Mouse (Mus musculus): ENCODE data around the gene Lin28b. TPM values are rescaled to one million over a fixed set of nuclear protein-coding genes. Genes with fewer than 3 reads are reported as not detected.
"Not testable (repeated sequence)": the region's sequence is repeated elsewhere in the genome, so short reads cannot be mapped to it uniquely, and the experiment has no call there.

Lin28b gene
- polyA plus RNA-seq, 1 experiment from 2014 or later, result 1.4 TPM

DNA sequence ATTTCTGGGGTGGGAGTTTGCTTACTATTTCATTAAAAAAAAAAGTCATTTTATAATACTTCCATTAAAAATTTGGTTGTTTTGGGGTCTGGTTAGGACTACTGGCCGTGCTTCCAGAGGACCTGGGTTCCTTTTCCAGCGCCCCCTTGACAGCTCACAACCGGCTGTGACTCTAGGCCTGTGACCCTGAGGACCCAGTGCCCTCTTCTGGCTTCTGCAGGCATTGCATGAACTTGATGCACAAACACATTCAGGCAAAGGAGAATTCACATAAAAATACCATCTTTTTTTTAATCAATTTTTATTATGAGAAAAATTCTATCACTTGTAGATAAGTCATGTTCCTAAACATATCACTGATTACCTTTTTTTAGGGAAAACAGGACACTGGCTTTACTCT is 138.1 kb downstream of the Lin28b start:
- ATAC-seq (replicated peaks; ENCODE audit: low FRiP score, low TSS enrichment, low read depth); H3K9ac ChIP-seq (ENCODE audit: low read length); H3K4me3 ChIP-seq (ENCODE audit: low read depth, low read length); H3K9me3 ChIP-seq (ENCODE audit: control insufficient read depth, low read length); H3K27ac ChIP-seq (ENCODE audit: low read depth); H3K36me3 ChIP-seq (ENCODE audit: control insufficient read depth, insufficient read depth, low read length); H3K4me2 ChIP-seq (ENCODE audit: low read length); H3K27me3 ChIP-seq (replicated peaks; ENCODE audit: control insufficient read depth, insufficient read depth, low read length); DNase-seq (ENCODE audit: low spot score); H3K4me1 ChIP-seq (replicated peaks; ENCODE audit: control insufficient read depth, insufficient read depth, low read length): not testable (repeated sequence)
- 78% methylated on average over 3 of the region's 3 CpGs for WGBS

DNA sequence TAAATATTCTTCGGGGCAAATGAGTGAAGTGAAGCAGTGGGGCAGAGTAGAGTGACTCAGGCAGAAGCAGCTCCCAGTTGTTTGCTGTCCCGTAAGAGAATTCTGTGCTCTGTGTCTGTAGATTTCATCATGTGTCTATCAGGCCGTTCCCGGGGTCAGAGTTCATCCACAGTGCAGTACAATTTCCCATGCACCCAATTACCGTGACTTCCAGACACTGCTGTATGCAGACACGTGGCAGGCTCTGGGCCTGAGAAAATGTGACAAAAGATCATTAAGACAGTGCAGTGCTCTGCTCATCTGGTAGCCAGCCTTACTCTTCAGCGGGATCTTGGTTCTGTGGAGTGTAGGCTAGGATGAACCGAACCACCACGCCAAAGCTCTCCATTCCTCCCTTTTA is 141.0 kb downstream of the Lin28b start:
- H3K4me3 ChIP-seq (ENCODE audit: low read depth, low read length), result no peak overlapping the region
- ATAC-seq (replicated peaks; ENCODE audit: low FRiP score, low TSS enrichment, low read depth), result no peak
- no peak overlapping the region for H3K9ac ChIP-seq (ENCODE audit: low read length)
- no peaks in the 10 kb centered on the region for H3K36me3 ChIP-seq (ENCODE audit: control insufficient read depth, insufficient read depth, low read length)
- H3K27ac ChIP-seq (ENCODE audit: low read depth), result no peak overlapping the region
- no peak for DNase-seq (ENCODE audit: low spot score)
- no peaks in the 10 kb centered on the region for H3K9me3 ChIP-seq (ENCODE audit: control insufficient read depth, low read length)
- H3K4me1 ChIP-seq (replicated peaks; ENCODE audit: control insufficient read depth, insufficient read depth, low read length), result no peaks in the 10 kb centered on the region
- 79% methylated on average over 9 of the region's 9 CpGs for WGBS
- H3K4me2 ChIP-seq (ENCODE audit: low read length), result no peak overlapping the region
- H3K27me3 ChIP-seq (replicated peaks; ENCODE audit: control insufficient read depth, insufficient read depth, low read length), result no peaks in the 10 kb centered on the region

DNA sequence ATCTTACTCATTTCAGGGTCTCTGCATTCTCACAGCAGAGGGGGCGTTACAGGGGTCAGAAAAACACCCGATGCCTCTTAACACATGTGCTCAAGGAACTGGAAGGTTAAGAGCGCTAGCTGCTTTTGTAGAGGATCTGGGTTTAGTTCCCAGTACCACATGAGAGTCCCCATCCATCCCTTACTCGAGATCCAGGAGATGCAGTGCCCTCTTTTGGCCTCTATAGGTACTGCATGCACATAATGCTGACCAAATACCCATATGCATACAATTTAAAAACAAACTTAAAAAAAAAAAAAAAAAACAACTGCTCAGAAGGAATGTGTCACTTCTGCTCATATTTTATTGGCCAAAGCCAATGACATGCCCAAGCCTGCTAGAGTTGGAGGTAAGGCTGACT is 141.8 kb downstream of the Lin28b start:
- 88% methylated on average over 4 of the region's 4 CpGs for WGBS
- Histone ChIP-seq H3K9ac (ENCODE audit: low read length) (no peak overlapping the region), H3K9me3 (ENCODE audit: control insufficient read depth, low read length) (no peaks in the 10 kb centered on the region), H3K4me1 (replicated peaks; ENCODE audit: control insufficient read depth, insufficient read depth, low read length) (no peaks in the 10 kb centered on the region), H3K27ac (ENCODE audit: low read depth) (no peak overlapping the region), H3K4me2 (ENCODE audit: low read length) (no peak overlapping the region), H3K27me3 (replicated peaks; ENCODE audit: control insufficient read depth, insufficient read depth, low read length) (no peaks in the 10 kb centered on the region), H3K4me3 (ENCODE audit: low read depth, low read length) (no peak overlapping the region), H3K36me3 (ENCODE audit: control insufficient read depth, insufficient read depth, low read length) (no peaks in the 10 kb centered on the region)
- no peak for DNase-seq (ENCODE audit: low spot score)
- no peak for ATAC-seq (replicated peaks; ENCODE audit: low FRiP score, low TSS enrichment, low read depth)

DNA sequence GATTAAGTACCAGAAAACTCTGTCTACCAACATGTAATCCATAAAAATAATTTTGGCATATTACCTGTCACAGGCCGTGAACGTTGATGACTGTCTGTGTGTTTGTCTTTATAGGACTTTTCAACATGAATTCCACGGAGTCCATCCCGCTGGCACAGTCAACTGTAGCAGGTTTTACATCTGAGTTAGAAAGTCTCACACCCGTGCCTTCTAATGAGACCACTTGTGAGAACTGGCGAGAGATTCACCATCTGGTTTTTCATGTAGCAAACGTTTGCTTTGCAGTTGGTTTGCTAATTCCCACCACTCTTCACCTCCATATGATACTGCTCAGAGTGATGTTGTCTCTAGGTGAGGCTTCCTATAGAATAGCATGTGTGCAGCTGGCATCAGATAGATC is 147.1 kb downstream of the Lin28b start:
- Histone ChIP-seq H3K9ac (ENCODE audit: low read length) (no peak overlapping the region), H3K27me3 (replicated peaks; ENCODE audit: control insufficient read depth, insufficient read depth, low read length) (peaks cover 26% of the 10 kb centered on the region), H3K36me3 (ENCODE audit: control insufficient read depth, insufficient read depth, low read length) (no peaks in the 10 kb centered on the region), H3K4me3 (ENCODE audit: low read depth, low read length) (no peak overlapping the region), H3K9me3 (ENCODE audit: control insufficient read depth, low read length) (no peaks in the 10 kb centered on the region), H3K27ac (ENCODE audit: low read depth) (no peak overlapping the region), H3K4me2 (ENCODE audit: low read length) (no peak overlapping the region), H3K4me1 (replicated peaks; ENCODE audit: control insufficient read depth, insufficient read depth, low read length) (no peaks in the 10 kb centered on the region)
- ATAC-seq (replicated peaks; ENCODE audit: low FRiP score, low TSS enrichment, low read depth) (no peak), DNase-seq (ENCODE audit: low spot score) (no peak)
- WGBS, result 79% methylated on average over 7 of the region's 7 CpGs

DNA sequence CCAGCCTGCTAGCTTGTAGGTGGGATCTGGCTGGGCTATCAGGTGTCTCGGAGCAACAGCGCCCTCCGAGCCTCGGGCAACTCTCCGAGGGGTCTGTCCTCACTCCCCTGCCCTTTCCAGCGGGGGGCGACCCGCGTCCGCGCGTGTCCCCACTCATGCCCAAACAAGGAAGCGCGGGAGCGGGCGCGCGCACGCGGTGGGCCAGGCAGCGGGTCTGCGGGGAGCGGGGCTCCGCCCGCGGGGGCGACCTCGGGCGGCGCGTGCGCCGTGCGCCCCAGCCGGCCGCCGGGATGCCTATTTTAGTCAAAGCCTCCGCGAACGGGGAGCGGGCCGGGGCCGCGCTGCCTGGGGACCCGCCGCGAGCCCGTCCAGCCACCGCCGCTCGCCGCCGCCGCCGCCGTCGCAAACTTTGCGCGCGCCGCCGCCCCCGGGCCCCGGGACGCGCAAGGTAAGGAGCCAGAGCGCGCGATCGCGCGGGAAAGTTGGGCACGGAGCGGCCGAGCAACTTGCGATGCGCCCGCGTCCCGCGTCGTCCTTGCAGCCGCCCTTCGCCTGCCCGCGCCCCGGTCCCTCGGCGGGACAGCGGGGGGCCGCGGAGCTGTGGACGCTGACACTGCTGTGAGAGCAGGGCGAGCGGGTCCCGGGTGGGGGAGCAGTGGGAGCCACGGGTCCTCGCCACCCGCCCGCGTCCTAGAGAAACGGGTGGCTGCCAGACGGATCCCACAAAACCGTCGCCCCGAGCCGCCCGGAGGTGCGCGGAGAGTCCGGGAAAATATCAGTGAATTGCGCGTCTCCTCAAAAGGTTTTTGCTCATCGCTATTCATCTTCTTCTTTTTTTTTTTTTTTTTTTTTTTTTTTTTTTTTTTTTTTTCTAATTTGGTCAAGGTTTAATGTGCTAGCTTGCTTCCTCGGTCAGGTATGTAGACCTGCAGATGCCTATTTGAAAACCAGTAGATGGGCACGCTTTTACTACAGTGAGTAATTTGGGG is 150.5 kb downstream of the Lin28b start, which contains the start of gene Bves:
TSS of gene Bves (plus strand) at position 339 of the 989 bp plus-strand sequence.
- Histone ChIP-seq H3K4me1 (replicated peaks; ENCODE audit: control insufficient read depth, insufficient read depth, low read length) (no peaks in the 10 kb centered on the region), H3K27ac (ENCODE audit: low read depth) (no peak within 1 kb of the TSS), H3K4me2 (ENCODE audit: low read length) (peak within 1 kb of the TSS; percentile 87), H3K27me3 (replicated peaks; ENCODE audit: control insufficient read depth, insufficient read depth, low read length) (peaks cover 30% of the 10 kb centered on the region), H3K9ac (ENCODE audit: low read length) (peak within 1 kb of the TSS; percentile 53), H3K36me3 (ENCODE audit: control insufficient read depth, insufficient read depth, low read length) (no peaks in the 10 kb centered on the region), H3K9me3 (ENCODE audit: control insufficient read depth, low read length) (no peaks in the 10 kb centered on the region), H3K4me3 (ENCODE audit: low read depth, low read length) (peak within 1 kb of the TSS; percentile 54)
- ATAC-seq (replicated peaks; ENCODE audit: low FRiP score, low TSS enrichment, low read depth) (peak; percentile 84), DNase-seq (ENCODE audit: low spot score) (peak; percentile 77)
- WGBS, result under 1% methylated on average over 88 of the region's 116 CpGs

DNA sequence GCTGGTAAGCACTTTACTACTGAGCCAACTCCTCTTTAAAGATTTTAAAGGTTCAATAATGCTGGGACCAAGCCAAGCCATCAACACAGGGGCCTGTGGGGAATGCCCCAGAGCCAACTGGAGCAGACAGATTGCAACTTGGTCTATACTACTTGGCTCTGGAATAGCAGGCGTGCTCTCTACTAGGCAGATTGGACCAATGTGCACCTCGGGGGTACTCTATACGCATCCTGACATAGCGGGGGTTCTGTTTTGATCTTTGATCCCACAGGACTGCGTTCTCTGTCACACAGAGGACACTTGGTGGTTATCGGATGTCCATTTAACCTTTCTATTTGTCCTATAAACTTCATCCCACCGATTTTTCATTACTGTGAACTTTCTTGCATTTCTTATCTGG is 151.3 kb downstream of the Lin28b start:
- ATAC-seq (replicated peaks; ENCODE audit: low FRiP score, low TSS enrichment, low read depth), result peak; percentile 44; the same call in 1 of the 2 replicates
- Histone ChIP-seq H3K9me3 (ENCODE audit: control insufficient read depth, low read length) (no peaks in the 10 kb centered on the region), H3K27ac (ENCODE audit: low read depth) (no peak overlapping the region), H3K4me1 (replicated peaks; ENCODE audit: control insufficient read depth, insufficient read depth, low read length) (no peaks in the 10 kb centered on the region), H3K4me3 (ENCODE audit: low read depth, low read length) (peak overlapping the region; percentile 54), H3K4me2 (ENCODE audit: low read length) (peak overlapping the region; percentile 87), H3K36me3 (ENCODE audit: control insufficient read depth, insufficient read depth, low read length) (no peaks in the 10 kb centered on the region), H3K9ac (ENCODE audit: low read length) (no peak overlapping the region), H3K27me3 (replicated peaks; ENCODE audit: control insufficient read depth, insufficient read depth, low read length) (peaks cover 30% of the 10 kb centered on the region)
- 25% methylated on average over 7 of the region's 7 CpGs for WGBS
- no peak for DNase-seq (ENCODE audit: low spot score)

DNA sequence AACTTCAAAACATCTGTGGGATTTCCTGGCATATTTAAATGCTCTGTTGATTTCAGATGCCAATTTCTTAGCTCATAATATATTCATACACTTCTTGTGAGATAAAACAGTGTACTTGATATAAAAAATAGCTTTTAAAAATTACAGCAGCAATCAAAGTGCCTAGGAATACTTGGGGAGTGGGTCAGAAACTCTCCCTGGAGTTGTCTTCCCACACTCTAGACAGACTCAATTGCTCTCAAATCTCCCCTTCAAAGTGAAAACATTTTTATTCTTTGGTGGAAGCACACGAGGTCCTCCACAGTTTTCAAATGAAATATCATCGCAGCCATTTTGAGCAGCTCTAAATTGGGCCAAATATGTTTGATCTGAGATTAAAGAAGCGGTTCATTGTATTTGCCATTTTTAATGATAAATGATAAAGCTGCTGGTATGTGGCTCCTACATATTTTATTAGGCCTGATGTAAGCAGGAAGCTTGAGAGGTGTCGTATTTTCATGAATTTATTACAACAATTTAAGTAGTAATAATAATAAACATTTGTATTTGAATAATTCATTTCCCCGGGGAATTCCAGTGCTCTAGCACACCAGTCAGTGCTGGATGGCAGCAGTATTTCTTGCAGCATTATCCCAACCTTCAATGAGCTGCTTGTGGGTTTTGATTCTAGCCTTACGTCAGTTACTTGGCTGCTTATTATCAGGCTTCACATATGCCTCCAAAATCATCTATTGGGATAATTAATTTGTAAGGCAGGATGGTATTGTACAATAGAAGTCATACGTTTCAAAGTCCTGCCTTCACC is 157.8 kb downstream of the Lin28b start:
- Histone ChIP-seq H3K27me3 (replicated peaks; ENCODE audit: control insufficient read depth, insufficient read depth, low read length) (no peaks in the 10 kb centered on the region), H3K9me3 (ENCODE audit: control insufficient read depth, low read length) (no peaks in the 10 kb centered on the region), H3K27ac (ENCODE audit: low read depth) (no peak overlapping the region), H3K4me2 (ENCODE audit: low read length) (no peak overlapping the region), H3K9ac (ENCODE audit: low read length) (no peak overlapping the region), H3K36me3 (ENCODE audit: control insufficient read depth, insufficient read depth, low read length) (no peaks in the 10 kb centered on the region), H3K4me1 (replicated peaks; ENCODE audit: control insufficient read depth, insufficient read depth, low read length) (no peaks in the 10 kb centered on the region), H3K4me3 (ENCODE audit: low read depth, low read length) (no peak overlapping the region)
- WGBS, result 67% methylated on average over 7 of the region's 7 CpGs
- no peak for ATAC-seq (replicated peaks; ENCODE audit: low FRiP score, low TSS enrichment, low read depth)
- DNase-seq (ENCODE audit: low spot score), result no peak
